In genomic region chr2:43546448-43546847, GRCm38 (mm10) we compare ENCODE assay signal across 18 mouse cellular contexts. TPM values are rescaled to one million over a fixed set of nuclear protein-coding genes. Genes with fewer than 3 reads are reported as not detected.
"Had no signal": no experiment of that assay in that cellular context is flagged by ENCODE, and none has a peak within 500 bp of the region (broad histone marks: within the 10 kb centered on the region; RNA-seq: fewer than 3 reads in every experiment).

No protein-coding gene starts in this region.

- H3K9ac ChIP-seq: neural tube, embryonic 13.5 days; neural tube, embryonic 15.5 days; stomach, embryonic 15.5 days had no signal

- H3K4me3 ChIP-seq: neural tube, embryonic 13.5 days; neural tube, embryonic 15.5 days; stomach, embryonic 15.5 days had no signal

- H3K4me2 ChIP-seq: neural tube, embryonic 13.5 days; neural tube, embryonic 15.5 days; stomach, embryonic 15.5 days had no signal

- H3K27ac ChIP-seq: neural tube, embryonic 13.5 days; neural tube, embryonic 15.5 days; stomach, embryonic 15.5 days; stomach, postnatal 0 days had no signal

- H3K27me3 ChIP-seq: neural tube, embryonic 13.5 days; neural tube, embryonic 15.5 days; stomach, embryonic 15.5 days had no signal

- DNase-seq: retina, postnatal 1 day; right cerebral cortex, adult 18-20 months; right cerebral cortex, postnatal 14 days; right cerebral cortex, postnatal 25 days; right cerebral cortex, postnatal 4 days; spleen, adult 18-20 months; thymus, adult 18-20 months; thymus, adult 2 months; thymus, postnatal 14 days; thymus, postnatal 25 days; thymus, postnatal 36 days; thymus, postnatal 4 days had no signal

- H3K9me3 ChIP-seq: neural tube, embryonic 13.5 days; neural tube, embryonic 15.5 days; stomach, embryonic 15.5 days had no signal

- H3K4me1 ChIP-seq: neural tube, embryonic 13.5 days; neural tube, embryonic 15.5 days; stomach, embryonic 15.5 days had no signal

- H3K36me3 ChIP-seq: neural tube, embryonic 13.5 days; neural tube, embryonic 15.5 days; stomach, embryonic 15.5 days had no signal

RNA-seq across cellular contexts. Expression of gene Kynu, which starts 8.7 kb away (rescaled TPM):
- polyA plus RNA-seq: neural tube, embryonic 14.5 days; testis, adult 2 months had no signal
